Mouse (Mus musculus) lung, adult 2 months (tissue): Measurements from ENCODE around the gene Cebpz.

ENCODE experiments used
- CTCF ChIP-seq: fragments of 200-500 bp; IDR thresholded peaks from 2 replicates; pipeline ENCODE4 v1.5.1; 2011; ENCODE audit warnings: mild to moderate bottlenecking, low read length, control low read depth; ENCODE audit not compliant: insufficient read depth
- POLR2A ChIP-seq: fragments of 200-500 bp; IDR thresholded peaks from 2 replicates; pipeline ENCODE4 v1.6.1; 2011; ENCODE audit warnings: low read depth, mild to moderate bottlenecking, control low read depth, low read length, borderline replicate concordance; ENCODE audit errors: extremely low read depth

GRCm38 (mm10) chr17:78903158-78903557 is 33.7 kb downstream of the Cebpz start:
- TF ChIP-seq CTCF (no peak), POLR2A (no peak)
